Mouse (Mus musculus) midbrain, embryonic 13.5 days (tissue): ENCODE measurements at regions not wholly inside any gene's neighbourhood (a gene's known extent, or its start where the extent isn't known, plus 50 kb on each side); places are given as distances from the start of the nearest gene placed in this dataset.

Experiments used
- ATAC-seq: fragments of 200-750 bp; cut with Nextera tagmentation; 2 replicates; pipeline ENCODE4 v1.8.0; 2017; ENCODE audit warnings: mild to moderate bottlenecking, moderate TSS enrichment, moderate library complexity
- H3K27ac ChIP-seq: fragments of 300-500 bp; sonication (generic); 2 replicates; pipeline ENCODE4 v1.5.1; 2015; ENCODE audit warnings: inconsistent platforms, mild to moderate bottlenecking, moderate library complexity
- H3K27me3 ChIP-seq: fragments of 300-500 bp; sonication (generic); 2 replicates; pipeline ENCODE4 v1.6.1; 2015; ENCODE audit warnings: mild to moderate bottlenecking, inconsistent platforms
- H3K36me3 ChIP-seq: fragments of 300-500 bp; sonication (generic); 2 replicates; pipeline ENCODE4 v1.6.1; 2015; ENCODE audit warnings: mild to moderate bottlenecking, inconsistent platforms
- H3K4me1 ChIP-seq: fragments of 300-500 bp; sonication (generic); replicated peaks from 2 replicates; pipeline ENCODE4 v1.6.1; 2015; ENCODE audit warnings: inconsistent platforms
- H3K4me2 ChIP-seq: fragments of 300-500 bp; sonication (generic); replicated peaks from 2 replicates; pipeline ENCODE4 v1.6.1; 2015; ENCODE audit warnings: moderate library complexity, mild to moderate bottlenecking, inconsistent platforms
- H3K4me3 ChIP-seq: fragments of 300-500 bp; sonication (generic); replicated peaks from 2 replicates; pipeline ENCODE4 v1.5.1; 2015; ENCODE audit warnings: mild to moderate bottlenecking, inconsistent platforms
- H3K9ac ChIP-seq: fragments of 300-500 bp; sonication (generic); replicated peaks from 2 replicates; pipeline ENCODE4 v1.6.1; 2015; ENCODE audit warnings: mild to moderate bottlenecking, inconsistent platforms
- H3K9me3 ChIP-seq: fragments of 300-500 bp; sonication (generic); 2 replicates; pipeline ENCODE4 v1.6.1; 2016; ENCODE audit warnings: mild to moderate bottlenecking, inconsistent platforms
- WGBS: fragments of 180-500 bp; shearing (Covaris S2); methylation state at CpG from one replicate; pipeline ENCODE4 v1.1.7; 2015; 5-methylcytosine and 5-hydroxymethylcytosine counted together

GRCm38 (mm10) chr8:92077611-92078010 lies 275.7 kb upstream of the Irx3 start:
- Histone ChIP-seq H3K27ac (no peak overlapping the region), H3K4me1 (peaks cover 5% of the 10 kb centered on the region), H3K4me2 (no peak overlapping the region), H3K9ac (no peak overlapping the region), H3K36me3 (no peaks in the 10 kb centered on the region), H3K4me3 (no peak overlapping the region), H3K9me3 (no peaks in the 10 kb centered on the region), H3K27me3 (peaks cover 22% of the 10 kb centered on the region)
- WGBS, result 51% methylated on average over 7 of the region's 7 CpGs
- no peak for ATAC-seq

DNA sequence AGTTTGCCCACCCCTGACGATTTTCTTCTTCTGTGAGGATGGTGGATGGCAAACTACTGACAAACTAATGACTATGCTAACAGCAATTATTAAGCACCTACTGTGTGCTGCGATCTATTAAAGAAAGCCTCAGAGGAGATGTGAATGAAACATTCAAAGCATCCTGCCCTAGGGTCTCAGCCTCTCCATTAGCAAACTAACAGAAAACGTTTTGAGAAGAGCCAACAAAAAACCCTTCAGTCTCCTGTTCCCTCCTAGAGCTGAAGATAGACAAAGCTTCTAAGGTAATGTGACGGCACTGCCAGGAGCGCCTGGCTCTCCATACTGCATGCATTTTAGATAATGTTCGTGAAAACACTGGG lies 270.4 kb upstream of the Irx3 start:
- Histone ChIP-seq H3K4me3 (no peak overlapping the region), H3K27ac (no peak overlapping the region), H3K4me2 (no peak overlapping the region), H3K9me3 (no peaks in the 10 kb centered on the region), H3K9ac (no peak overlapping the region), H3K4me1 (peaks cover 31% of the 10 kb centered on the region), H3K27me3 (peaks cover 43% of the 10 kb centered on the region), H3K36me3 (no peaks in the 10 kb centered on the region)
- ATAC-seq, result no peak
- 8% methylated on average over 6 of the region's 6 CpGs for WGBS

GRCm38 (mm10) chr8:92071305-92072253 lies 269.7 kb upstream of the Irx3 start:
- peaks cover 49% of the 10 kb centered on the region for H3K27me3 ChIP-seq

DNA sequence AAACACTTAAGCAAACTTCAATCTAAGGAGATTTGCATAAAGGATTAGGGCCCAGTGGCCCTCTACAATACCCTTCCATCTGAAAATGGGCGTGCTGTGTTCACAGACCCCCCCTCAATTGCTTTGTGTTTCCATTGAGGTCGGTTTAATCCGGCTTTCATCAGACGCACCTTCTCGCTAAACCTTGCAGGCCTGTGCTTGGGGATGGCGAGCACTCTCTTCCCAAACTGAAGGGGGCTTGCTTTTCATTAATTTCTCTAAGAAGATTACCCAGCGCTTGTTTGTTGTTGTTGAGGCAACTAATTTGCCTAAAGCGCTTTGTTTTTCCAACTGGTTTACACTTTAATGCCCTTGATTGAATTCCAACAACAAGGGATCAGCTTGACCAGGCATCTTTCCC lies 268.8 kb upstream of the Irx3 start:
- 8% methylated on average over 8 of the region's 8 CpGs for WGBS
- peaks cover 49% of the 10 kb centered on the region for H3K27me3 ChIP-seq

More at GRCm38 (mm10) chr8:92071305-92072253, 269.7 kb upstream of the Irx3 start:
- WGBS, result 9% methylated on average over 21 of the region's 21 CpGs
- H3K4me1 ChIP-seq, result peaks cover 34% of the 10 kb centered on the region
- peak overlapping the region; percentile 62 for H3K27ac ChIP-seq
- H3K4me3 ChIP-seq, result no peak overlapping the region
- no peaks in the 10 kb centered on the region for H3K36me3 ChIP-seq
- no peaks in the 10 kb centered on the region for H3K9me3 ChIP-seq
- no peak overlapping the region for H3K4me2 ChIP-seq
- H3K9ac ChIP-seq, result no peak overlapping the region
- peak; percentile 59; the same call in 1 of the 2 replicates for ATAC-seq

DNA sequence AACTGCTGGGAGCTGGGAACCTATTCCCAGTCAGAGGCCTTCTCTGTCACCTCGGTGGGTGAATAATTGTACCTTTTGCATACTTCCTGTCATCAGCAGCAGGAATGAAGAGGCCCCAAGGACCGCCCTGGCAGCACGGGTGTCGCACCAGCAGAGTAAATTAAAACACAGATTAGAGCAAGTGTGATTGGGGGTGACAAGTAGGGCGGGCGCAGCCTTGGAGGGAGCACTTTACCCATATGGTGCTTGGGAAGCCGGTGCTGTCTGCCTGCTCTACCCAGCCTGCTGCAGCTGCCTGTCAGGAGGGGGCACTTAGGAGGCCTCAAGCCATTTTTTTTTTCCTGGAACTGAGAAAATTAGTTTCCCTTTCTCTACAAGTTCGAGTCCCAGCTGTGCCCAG lies 264.6 kb upstream of the Irx3 start:
- WGBS, result 15% methylated on average over 8 of the region's 8 CpGs
- ATAC-seq, result peak; percentile 73
- Histone ChIP-seq H3K4me3 (no peak overlapping the region), H3K36me3 (no peaks in the 10 kb centered on the region), H3K27ac (peak overlapping the region; percentile 26), H3K27me3 (peaks cover 53% of the 10 kb centered on the region), H3K4me2 (no peak overlapping the region), H3K4me1 (peaks cover 44% of the 10 kb centered on the region), H3K9ac (no peak overlapping the region), H3K9me3 (no peaks in the 10 kb centered on the region)

More for the DNA sequence above, 268.8 kb upstream of the Irx3 start:
- Histone ChIP-seq H3K9me3 (no peaks in the 10 kb centered on the region), H3K4me1 (peaks cover 38% of the 10 kb centered on the region), H3K4me3 (no peak overlapping the region), H3K36me3 (no peaks in the 10 kb centered on the region), H3K27ac (no peak overlapping the region), H3K4me2 (no peak overlapping the region), H3K9ac (no peak overlapping the region)
- no peak for ATAC-seq

- H3K4me2 ChIP-seq, result 0 out of 2 replicates have a peak overlapping the region, but pooled peaks have one; percentile 11
- H3K36me3 ChIP-seq, result no peaks in the 10 kb centered on the region
- H3K4me1 ChIP-seq, result peaks cover 37% of the 10 kb centered on the region
- WGBS, result 4% methylated on average over 9 of the region's 9 CpGs
- ATAC-seq, result peak; percentile 9; the same call in 1 of the 2 replicates
- no peak overlapping the region for H3K9ac ChIP-seq
- peaks cover 58% of the 10 kb centered on the region for H3K27me3 ChIP-seq
- peak overlapping the region; percentile 10; the same call in 1 of the 2 replicates for H3K27ac ChIP-seq
- H3K4me3 ChIP-seq, result no peak overlapping the region
- no peaks in the 10 kb centered on the region for H3K9me3 ChIP-seq
These were observed 263.8 kb upstream of the Irx3 start for GRCm38 (mm10) chr8:92065554-92066239.

DNA sequence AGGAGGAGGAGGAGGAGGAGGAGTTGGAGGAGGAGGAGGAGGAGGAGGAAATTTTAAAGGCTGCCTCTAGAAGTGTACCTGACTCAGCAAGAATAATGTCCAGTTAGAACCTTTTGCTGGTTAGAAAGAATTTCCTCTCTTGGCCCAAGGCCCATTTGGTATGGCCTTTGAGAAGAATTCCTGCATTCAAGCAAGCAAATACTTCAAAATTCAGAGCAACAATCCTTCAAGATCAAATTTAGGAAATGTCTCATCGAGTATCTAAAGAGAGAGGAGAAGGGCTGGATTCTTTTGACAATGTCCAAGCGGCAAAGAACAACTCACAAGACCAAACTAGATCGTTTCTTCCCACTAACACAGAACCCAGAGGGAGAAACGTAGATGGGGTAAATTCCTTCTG lies 263.1 kb upstream of the Irx3 start:
- ATAC-seq, result no peak
- WGBS, result 12% methylated on average over 4 of the region's 4 CpGs
- Histone ChIP-seq H3K4me3 (no peak overlapping the region), H3K36me3 (no peaks in the 10 kb centered on the region), H3K27me3 (peaks cover 63% of the 10 kb centered on the region), H3K4me2 (no peak overlapping the region), H3K9me3 (no peaks in the 10 kb centered on the region), H3K9ac (no peak overlapping the region), H3K4me1 (peaks cover 33% of the 10 kb centered on the region), H3K27ac (no peak overlapping the region)

- WGBS, result 6% methylated on average over 9 of the region's 9 CpGs
- Histone ChIP-seq H3K36me3 (no peaks in the 10 kb centered on the region), H3K27ac (no peak overlapping the region), H3K4me2 (no peak overlapping the region), H3K4me3 (no peak overlapping the region), H3K9ac (no peak overlapping the region), H3K9me3 (no peaks in the 10 kb centered on the region), H3K27me3 (peaks cover 63% of the 10 kb centered on the region), H3K4me1 (peaks cover 32% of the 10 kb centered on the region)
- peak; percentile 63 for ATAC-seq
These were observed 262.4 kb upstream of the Irx3 start for GRCm38 (mm10) chr8:92064175-92064821.

- no peak overlapping the region for H3K4me2 ChIP-seq
- no peak overlapping the region for H3K9ac ChIP-seq
- peaks cover 62% of the 10 kb centered on the region for H3K27me3 ChIP-seq
- WGBS, result 74% methylated on average over 4 of the region's 4 CpGs
- no peaks in the 10 kb centered on the region for H3K9me3 ChIP-seq
- no peak overlapping the region for H3K27ac ChIP-seq
- peaks cover 41% of the 10 kb centered on the region for H3K4me1 ChIP-seq
- H3K36me3 ChIP-seq, result no peaks in the 10 kb centered on the region
- H3K4me3 ChIP-seq, result no peak overlapping the region
- no peak for ATAC-seq
These were observed 261.5 kb upstream of the Irx3 start for GRCm38 (mm10) chr8:92063333-92063732.

GRCm38 (mm10) chr8:92059471-92059870 lies 257.6 kb upstream of the Irx3 start:
- H3K4me2 ChIP-seq, result no peak overlapping the region
- H3K4me1 ChIP-seq, result peaks cover 36% of the 10 kb centered on the region
- no peaks in the 10 kb centered on the region for H3K36me3 ChIP-seq
- peaks cover 60% of the 10 kb centered on the region for H3K27me3 ChIP-seq
- 20% methylated on average over 5 of the region's 5 CpGs for WGBS
- H3K9ac ChIP-seq, result no peak overlapping the region
- no peaks in the 10 kb centered on the region for H3K9me3 ChIP-seq
- no peak overlapping the region for H3K4me3 ChIP-seq
- ATAC-seq, result no peak
- H3K27ac ChIP-seq, result no peak overlapping the region

GRCm38 (mm10) chr8:92058953-92059352 lies 257.1 kb upstream of the Irx3 start:
- Histone ChIP-seq H3K9ac (no peak overlapping the region), H3K4me3 (no peak overlapping the region), H3K9me3 (no peaks in the 10 kb centered on the region; the same call in 1 of the 2 replicates), H3K27me3 (peaks cover 60% of the 10 kb centered on the region), H3K27ac (peak overlapping the region; percentile 2), H3K36me3 (no peaks in the 10 kb centered on the region), H3K4me2 (no peak overlapping the region), H3K4me1 (peaks cover 31% of the 10 kb centered on the region)
- ATAC-seq, result peak; percentile 70
- 12% methylated on average over 10 of the region's 10 CpGs for WGBS

GRCm38 (mm10) chr8:92057857-92058256 lies 256.0 kb upstream of the Irx3 start:
- Histone ChIP-seq H3K27me3 (peaks cover 56% of the 10 kb centered on the region), H3K9me3 (no peaks in the 10 kb centered on the region; the same call in 1 of the 2 replicates), H3K4me3 (no peak overlapping the region), H3K4me2 (no peak overlapping the region), H3K36me3 (no peaks in the 10 kb centered on the region), H3K4me1 (peaks cover 28% of the 10 kb centered on the region), H3K9ac (no peak overlapping the region), H3K27ac (no peak overlapping the region)
- ATAC-seq, result peak; percentile 28; the same call in 1 of the 2 replicates
- WGBS, result 13% methylated on average over 8 of the region's 8 CpGs
